Mouse (Mus musculus): ENCODE measurements around the gene Ttc9c. TPM values are rescaled to one million over a fixed set of nuclear protein-coding genes. Genes with fewer than 3 reads are reported as not detected.

Ttc9c gene
- polyA plus RNA-seq, 1 experiment = 23.1 TPM

GRCm38 (mm10) chr19:8774086-8774835 is 44.9 kb downstream of the Ttc9c start, which contains the start of gene Tmem179b:
Gene Tmem179b, minus strand, starts transcription at chr19:8774467.
- DNase-seq (ENCODE audit: low read depth) = no peak

GRCm38 (mm10) chr19:8773409-8773808 is 45.7 kb downstream of the Ttc9c start:
- no peak for DNase-seq (ENCODE audit: low read depth)

- no peak for DNase-seq (ENCODE audit: low read depth)
These were observed 46.1 kb downstream of the Ttc9c start for GRCm38 (mm10) chr19:8772996-8773395.

GRCm38 (mm10) chr19:8770567-8771270 is 48.4 kb downstream of the Ttc9c start, which contains the start of gene Tmem223:
Gene Tmem223, plus strand, starts transcription at chr19:8770996.
- no peak for DNase-seq (ENCODE audit: low read depth)

- no peak for DNase-seq (ENCODE audit: low read depth)
These were observed 53.6 kb downstream of the Ttc9c start for GRCm38 (mm10) chr19:8765562-8765961.

GRCm38 (mm10) chr19:8763276-8763675 is 55.9 kb downstream of the Ttc9c start:
- DNase-seq (ENCODE audit: low read depth) = no peak

GRCm38 (mm10) chr19:8760757-8761156 is 58.4 kb downstream of the Ttc9c start:
- DNase-seq (ENCODE audit: low read depth) = no peak

Other genes starting within 250 kb of the Ttc9c start
- gene Slc22a8, start 228.1 kb downstream of the Ttc9c start, polyA plus RNA-seq (2012; rRNA removed) = 0.19 and 0.38 TPM in 2 replicates
- 0.04 TPM in 1 of 2 replicates, not detected in the other for gene Slc22a6, start 201.3 kb downstream of the Ttc9c start, polyA plus RNA-seq (2012; rRNA removed)
- 0.12 and 0.25 TPM in 2 replicates for gene Chrm1, start 155.5 kb downstream of the Ttc9c start, polyA plus RNA-seq (2012; rRNA removed)
- gene Slc3a2, start 96.0 kb downstream of the Ttc9c start, polyA plus RNA-seq (2012; rRNA removed) = 393 and 456 TPM in 2 replicates
- gene Wdr74, start 83.5 kb downstream of the Ttc9c start, polyA plus RNA-seq (2012; rRNA removed) = 30.1 and 32.2 TPM in 2 replicates
- gene 1700092M07Rik, start 78.6 kb downstream of the Ttc9c start, polyA plus RNA-seq (2012; rRNA removed) = 2.3 and 2.5 TPM in 2 replicates
- gene Stx5a, start 77.9 kb downstream of the Ttc9c start, polyA plus RNA-seq (2012; rRNA removed) = 95.3 and 118 TPM in 2 replicates
- 96.6 and 113 TPM in 2 replicates for gene Nxf1, start 62.3 kb downstream of the Ttc9c start, polyA plus RNA-seq (2012; rRNA removed)
- gene Tmem223, start 48.3 kb downstream of the Ttc9c start, polyA plus RNA-seq (2012; rRNA removed) = 183 and 249 TPM in 2 replicates
- 112 and 134 TPM in 2 replicates for gene Tmem179b, start 44.9 kb downstream of the Ttc9c start, polyA plus RNA-seq (2012; rRNA removed)
- gene Taf6l, start 32.9 kb downstream of the Ttc9c start, polyA plus RNA-seq (2012; rRNA removed) = 17.4 and 19.6 TPM in 2 replicates
- gene Polr2g, start 20.8 kb downstream of the Ttc9c start, polyA plus RNA-seq (2012; rRNA removed) = 88.3 and 105 TPM in 2 replicates
- 2.4 and 2.9 TPM in 2 replicates for gene Zbtb3, start 16.8 kb downstream of the Ttc9c start, polyA plus RNA-seq (2012; rRNA removed)
- 19.0 and 35.0 TPM in 2 replicates for gene Hnrnpul2, start 677 bp upstream of the Ttc9c start, polyA plus RNA-seq (2012; rRNA removed)
- gene AC129217.1, start 10.4 kb upstream of the Ttc9c start, polyA plus RNA-seq (2012; rRNA removed) = 0.57 and 9.1 TPM in 2 replicates
- gene Bscl2, start 18.1 kb upstream of the Ttc9c start, polyA plus RNA-seq (2012; rRNA removed) = 306 and 363 TPM in 2 replicates
- gene Gng3, start 19.9 kb upstream of the Ttc9c start, polyA plus RNA-seq (2012; rRNA removed) = 0.43 and 0.46 TPM in 2 replicates
- gene Lrrn4cl, start 31.4 kb upstream of the Ttc9c start, polyA plus RNA-seq (2012; rRNA removed) = 6.9 and 8.7 TPM in 2 replicates
- gene Ubxn1, start 52.2 kb upstream of the Ttc9c start, polyA plus RNA-seq (2012; rRNA removed) = 88.9 and 91.5 TPM in 2 replicates
- 37.9 and 50.6 TPM in 2 replicates for gene Uqcc3, start 61.6 kb upstream of the Ttc9c start, polyA plus RNA-seq (2012; rRNA removed)
- 2.5 and 3.0 TPM in 2 replicates for gene Lbhd1, start 64.4 kb upstream of the Ttc9c start, polyA plus RNA-seq (2012; rRNA removed)
- not detected in 2 replicates for gene Gm49403, start 64.6 kb upstream of the Ttc9c start, polyA plus RNA-seq (2012; rRNA removed)
- 23.6 and 25.6 TPM in 2 replicates for gene 1810009A15Rik, start 69.5 kb upstream of the Ttc9c start, polyA plus RNA-seq (2012; rRNA removed)
- not detected in 2 replicates for gene Gm49416, start 69.6 kb upstream of the Ttc9c start, polyA plus RNA-seq (2012; rRNA removed)
- 18.3 and 18.5 TPM in 2 replicates for gene Ints5, start 73.7 kb upstream of the Ttc9c start, polyA plus RNA-seq (2012; rRNA removed)
- 134 and 150 TPM in 2 replicates for gene Ganab, start 78.7 kb upstream of the Ttc9c start, polyA plus RNA-seq (2012; rRNA removed)
- gene B3gat3, start 101.0 kb upstream of the Ttc9c start, polyA plus RNA-seq (2012; rRNA removed) = 83.8 and 88.2 TPM in 2 replicates
- 9.6 and 11.7 TPM in 2 replicates for gene Rom1, start 110.0 kb upstream of the Ttc9c start, polyA plus RNA-seq (2012; rRNA removed)
- 42.4 and 50.5 TPM in 2 replicates for gene Eml3, start 110.2 kb upstream of the Ttc9c start, polyA plus RNA-seq (2012; rRNA removed)
- gene Mta2, start 122.5 kb upstream of the Ttc9c start, polyA plus RNA-seq (2012; rRNA removed) = 21.9 and 35.1 TPM in 2 replicates
- 19.1 and 20.7 TPM in 2 replicates for gene Tut1, start 134.5 kb upstream of the Ttc9c start, polyA plus RNA-seq (2012; rRNA removed)
- 295 and 302 TPM in 2 replicates for gene Eef1g, start 147.7 kb upstream of the Ttc9c start, polyA plus RNA-seq (2012; rRNA removed)
- gene Ahnak, start 170.0 kb upstream of the Ttc9c start, polyA plus RNA-seq (2012; rRNA removed) = 53.6 and 56.8 TPM in 2 replicates

Measured in gonadal fat pad, adult 2 months (tissue).